Mouse (Mus musculus) hindbrain, embryonic 10.5 days (tissue): ENCODE results near the gene Ppm1f. TPM values are rescaled to one million over a fixed set of nuclear protein-coding genes. Genes with fewer than 3 reads are reported as not detected.
"Not testable (repeated sequence)": the region's sequence is repeated elsewhere in the genome, so short reads cannot be mapped to it uniquely, and the experiment has no call there.

Source experiments
- DNase-seq: peaks from one replicate; pipeline ENCODE4 v3.0.0-alpha.2; 2017; ENCODE audit warnings: low spot score
- H3K27ac ChIP-seq: fragments of 300-500 bp; sonication (generic); 2 replicates; pipeline ENCODE4 v1.5.1; 2016; ENCODE audit warnings: mild to moderate bottlenecking, moderate library complexity
- H3K27me3 ChIP-seq: fragments of 300-500 bp; sonication (generic); 2 replicates; pipeline ENCODE4 v1.6.1; 2016; ENCODE audit warnings: mild to moderate bottlenecking; ENCODE audit not compliant: poor library complexity, insufficient read depth, severe bottlenecking
- H3K36me3 ChIP-seq: fragments of 300-500 bp; sonication (generic); 2 replicates; pipeline ENCODE4 v1.6.1; 2016; ENCODE audit warnings: mild to moderate bottlenecking, moderate library complexity
- H3K4me1 ChIP-seq: fragments of 300-500 bp; sonication (generic); replicated peaks from 2 replicates; pipeline ENCODE4 v1.6.1; 2016; ENCODE audit warnings: mild to moderate bottlenecking
- H3K4me3 ChIP-seq: fragments of 300-500 bp; sonication (generic); 2 replicates; pipeline ENCODE4 v1.5.1; 2016; ENCODE audit warnings: mild to moderate bottlenecking, moderate library complexity
- H3K9me3 ChIP-seq: fragments of 300-500 bp; sonication (generic); 2 replicates; pipeline ENCODE4 v1.6.1; 2016; ENCODE audit warnings: mild to moderate bottlenecking, moderate library complexity
- WGBS: fragments of 180-500 bp; shearing (Covaris S2); methylation state at CpG from one replicate; pipeline ENCODE4 v1.1.7; 2016; 5-methylcytosine and 5-hydroxymethylcytosine counted together
- polyA plus RNA-seq: library from polyadenylated mRNA; unstranded; fragments of >200 nt; fragmentation: Nextera tagmentation; extraction: Ambion mirVana; gene quantifications from 2 replicates; pipeline ENCODE4 v1.2.1, GENCODE M21; 2016

Ppm1f gene
- polyA plus RNA-seq, 1 experiment from 2014 or later, result 26.5 TPM

DNA sequence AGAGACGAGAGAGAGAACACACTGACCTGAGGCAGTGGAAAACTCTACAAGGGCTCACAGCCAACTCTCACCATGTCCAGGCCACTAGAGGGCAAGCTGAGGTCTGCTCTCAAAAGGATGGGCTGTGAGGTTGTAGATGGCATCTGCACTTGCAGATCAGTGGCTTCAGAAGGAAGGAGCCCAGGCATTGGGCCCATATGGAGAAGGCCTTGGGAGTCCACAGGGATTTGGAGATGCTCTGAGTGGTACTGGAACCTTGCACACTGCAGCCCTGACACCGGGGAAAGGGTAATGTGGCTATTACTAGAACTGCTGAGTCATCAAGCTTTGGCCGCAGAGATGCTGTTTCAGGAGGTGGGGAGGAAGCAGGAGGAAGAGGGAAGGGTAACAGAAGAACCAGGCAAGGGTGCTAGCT lies 24.8 kb downstream of the Ppm1f start:
- H3K27ac ChIP-seq, result no peak overlapping the region
- WGBS, result 75% methylated on average over 3 of the region's 3 CpGs
- no peak for DNase-seq
- no peaks in the 10 kb centered on the region for H3K27me3 ChIP-seq
- no peaks in the 10 kb centered on the region for H3K9me3 ChIP-seq
- no peaks in the 10 kb centered on the region for H3K4me1 ChIP-seq
- H3K36me3 ChIP-seq, result peaks cover 93% of the 10 kb centered on the region
- H3K4me3 ChIP-seq, result no peak overlapping the region

DNA sequence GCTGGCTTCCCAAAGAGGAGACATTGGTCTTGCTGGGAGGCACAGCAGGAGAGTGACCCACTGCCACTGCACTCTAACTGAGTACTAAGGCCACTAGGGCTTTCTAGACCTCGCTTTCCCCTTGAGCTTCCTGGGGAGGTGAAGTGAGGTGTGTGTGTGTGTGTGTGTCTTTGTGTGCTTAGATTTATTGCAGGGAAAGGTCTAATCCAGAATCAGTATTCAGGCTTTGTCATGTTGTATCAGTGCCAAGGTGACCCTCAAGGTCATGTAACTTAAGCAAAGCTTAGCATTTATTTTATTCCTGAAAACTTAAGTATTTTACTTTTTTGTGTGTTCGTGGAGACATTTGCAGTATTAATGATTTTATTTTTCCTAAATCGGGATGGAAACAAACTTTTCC lies 28.2 kb downstream of the Ppm1f start:
- Histone ChIP-seq H3K9me3 (no peaks in the 10 kb centered on the region), H3K4me3 (no peak overlapping the region), H3K27me3 (no peaks in the 10 kb centered on the region), H3K27ac (no peak overlapping the region), H3K4me1 (no peaks in the 10 kb centered on the region), H3K36me3 (peaks cover 67% of the 10 kb centered on the region)
- no peak for DNase-seq
- WGBS, result 93% methylated on average over 3 of the region's 3 CpGs

DNA sequence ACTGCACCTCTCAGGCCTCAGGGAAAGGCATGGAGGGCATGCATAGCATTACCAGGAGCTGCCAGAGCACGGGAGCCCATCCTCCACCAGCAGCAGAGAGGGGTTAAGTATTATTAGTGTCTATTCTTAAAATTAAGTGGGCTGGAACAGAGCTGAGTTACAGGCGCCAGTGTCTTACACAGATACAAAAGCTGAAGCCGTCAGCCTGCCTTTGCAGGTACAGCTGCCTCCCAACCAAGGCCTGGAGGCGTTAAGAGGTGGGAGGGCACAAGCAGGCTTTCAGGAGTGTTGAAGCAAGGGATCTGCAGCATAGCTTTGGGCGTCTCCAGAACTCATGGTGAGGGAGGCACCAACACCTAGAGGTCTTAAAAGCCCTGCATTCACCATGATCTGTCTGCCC lies 30.3 kb downstream of the Ppm1f start:
- Histone ChIP-seq H3K9me3 (no peaks in the 10 kb centered on the region), H3K4me3 (no peak overlapping the region), H3K4me1 (no peaks in the 10 kb centered on the region), H3K27ac (no peak overlapping the region), H3K27me3 (no peaks in the 10 kb centered on the region), H3K36me3 (peaks cover 47% of the 10 kb centered on the region)
- 54% methylated on average over 5 of the region's 5 CpGs for WGBS
- no peak for DNase-seq

DNA sequence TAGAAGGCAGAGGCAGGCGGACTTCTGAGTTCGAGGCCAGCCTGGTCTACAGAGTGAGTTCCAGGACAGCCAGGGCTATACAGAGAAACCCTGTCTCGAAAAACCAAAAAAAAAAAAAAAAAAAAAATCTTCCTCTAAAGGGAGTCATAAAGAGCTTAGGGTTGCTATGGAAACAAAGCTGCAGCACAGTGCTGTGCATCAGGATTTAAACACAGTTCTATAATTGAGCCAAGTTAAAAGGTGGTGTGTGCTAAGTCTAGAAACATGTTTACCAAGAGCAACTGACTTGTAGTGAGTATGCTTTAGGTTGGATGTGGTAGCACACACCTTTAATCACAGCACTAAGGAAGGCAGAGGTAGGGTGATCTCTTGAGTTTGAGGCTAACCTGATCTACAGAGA lies 32.6 kb downstream of the Ppm1f start:
- not testable (repeated sequence) for H3K4me3 ChIP-seq, H3K4me1 ChIP-seq, H3K9me3 ChIP-seq, H3K27me3 ChIP-seq, DNase-seq, H3K27ac ChIP-seq
- H3K36me3 ChIP-seq, result peaks cover 25% of the 10 kb centered on the region
- WGBS, result 84% methylated on average over 3 of the region's 3 CpGs

DNA sequence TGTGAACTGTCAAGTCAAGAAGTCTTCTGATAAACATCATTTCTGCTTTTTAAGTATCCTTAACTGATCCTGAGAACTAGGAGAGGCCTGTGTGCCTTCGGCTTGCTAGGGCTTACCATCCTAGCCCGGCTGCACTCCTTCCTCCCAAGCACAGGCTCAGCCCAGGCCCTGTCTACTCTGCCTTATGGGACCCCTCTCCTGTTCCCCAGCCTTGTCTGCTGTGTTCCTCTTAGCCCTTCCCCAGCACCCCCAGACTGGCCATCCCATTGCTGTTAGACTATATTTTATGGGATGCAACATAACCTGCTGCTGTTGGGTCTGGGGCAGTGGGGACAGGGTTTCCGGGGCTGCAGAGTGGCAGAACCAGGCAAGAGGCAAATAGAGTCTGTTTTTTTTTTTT lies 34.1 kb downstream of the Ppm1f start:
- H3K27me3 ChIP-seq, result no peaks in the 10 kb centered on the region
- peaks cover 8% of the 10 kb centered on the region; the same call in 1 of the 2 replicates for H3K9me3 ChIP-seq
- no peak overlapping the region for H3K4me3 ChIP-seq
- H3K4me1 ChIP-seq, result no peaks in the 10 kb centered on the region
- WGBS, result 93% methylated on average over 3 of the region's 3 CpGs
- peaks cover 13% of the 10 kb centered on the region for H3K36me3 ChIP-seq
- no peak for DNase-seq
- no peak overlapping the region for H3K27ac ChIP-seq

DNA sequence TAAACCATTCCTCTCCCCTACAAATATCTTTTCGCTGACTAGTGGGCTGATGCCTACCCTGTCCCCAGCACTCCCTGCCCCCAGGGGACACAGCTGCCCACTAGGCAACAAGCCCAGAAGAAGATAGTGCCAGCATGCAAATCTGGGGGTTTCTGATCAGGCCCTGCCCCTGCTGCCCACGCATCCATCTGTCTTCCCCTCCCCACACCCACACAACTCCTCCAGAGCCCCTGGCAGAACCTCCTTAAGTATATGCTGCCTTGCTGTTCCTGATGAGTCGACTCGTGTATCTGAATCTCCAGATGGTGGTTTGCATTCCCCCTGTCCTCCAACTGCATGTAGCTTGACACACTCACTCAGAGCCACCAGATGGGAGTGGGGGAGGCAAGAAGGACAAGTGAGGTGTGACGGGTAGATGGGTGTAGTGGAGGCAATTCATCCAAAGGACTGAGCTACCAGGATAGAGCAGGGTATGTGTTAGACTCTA lies 34.6 kb downstream of the Ppm1f start:
- DNase-seq, result no peak

DNA sequence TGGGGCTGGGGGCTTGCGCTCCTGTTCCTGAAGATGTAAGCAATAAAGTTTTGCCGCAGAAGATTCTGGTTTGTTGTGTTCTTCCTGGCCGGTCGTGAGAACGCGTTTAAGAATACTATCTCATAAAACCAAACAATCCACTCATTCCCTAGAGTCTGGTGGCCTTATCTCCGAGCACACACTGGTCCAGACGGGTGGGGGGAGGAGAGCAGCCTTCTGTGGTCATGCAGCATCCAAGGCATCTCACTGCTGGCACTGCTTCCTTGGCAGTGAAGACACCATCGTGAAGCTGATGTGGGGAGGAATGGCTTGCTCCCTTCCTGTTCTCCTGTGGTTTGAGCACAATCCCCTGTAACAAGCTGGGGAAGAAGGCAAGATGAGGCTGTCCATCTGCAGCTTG lies 43.3 kb downstream of the Ppm1f start:
- 92% methylated on average over 9 of the region's 9 CpGs for WGBS
- Histone ChIP-seq H3K36me3 (no peaks in the 10 kb centered on the region), H3K27ac (no peak overlapping the region), H3K4me1 (no peaks in the 10 kb centered on the region), H3K27me3 (no peaks in the 10 kb centered on the region), H3K9me3 (peaks cover 9% of the 10 kb centered on the region; the same call in 1 of the 2 replicates), H3K4me3 (no peak overlapping the region)
- DNase-seq, result no peak

More for the DNA sequence above, 34.6 kb downstream of the Ppm1f start:
- no peak overlapping the region for H3K27ac ChIP-seq
- no peak overlapping the region for H3K4me3 ChIP-seq
- WGBS, result 70% methylated on average over 5 of the region's 5 CpGs
- H3K27me3 ChIP-seq, result no peaks in the 10 kb centered on the region
- peaks cover 8% of the 10 kb centered on the region for H3K36me3 ChIP-seq
- peaks cover 8% of the 10 kb centered on the region; the same call in 1 of the 2 replicates for H3K9me3 ChIP-seq
- H3K4me1 ChIP-seq, result no peaks in the 10 kb centered on the region

DNA sequence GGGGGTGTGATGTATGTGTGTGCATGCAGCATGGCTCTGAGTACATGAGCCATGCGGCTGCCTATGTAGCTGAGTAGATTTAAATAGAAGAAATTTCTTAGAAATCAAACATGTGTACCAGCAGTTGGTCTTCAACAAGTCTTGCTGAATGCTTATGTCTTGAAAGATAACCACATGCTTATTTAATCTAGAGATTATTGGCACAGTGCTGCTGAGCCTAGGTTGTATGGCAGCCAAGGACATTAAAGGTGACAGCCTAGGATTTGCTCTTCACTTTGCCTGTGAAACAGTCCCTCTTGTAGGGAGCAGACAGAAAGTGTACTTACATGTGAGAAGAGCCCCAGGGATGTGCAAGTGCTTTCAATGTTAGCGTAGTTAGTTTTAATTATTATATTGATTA lies 44.8 kb downstream of the Ppm1f start:
- H3K27me3 ChIP-seq, result no peaks in the 10 kb centered on the region
- H3K4me1 ChIP-seq, result no peaks in the 10 kb centered on the region
- WGBS, result 97% methylated on average over 2 of the region's 2 CpGs
- no peak for DNase-seq
- no peak overlapping the region for H3K4me3 ChIP-seq
- H3K36me3 ChIP-seq, result no peaks in the 10 kb centered on the region
- H3K27ac ChIP-seq, result no peak overlapping the region
- peaks cover 9% of the 10 kb centered on the region; the same call in 1 of the 2 replicates for H3K9me3 ChIP-seq

DNA sequence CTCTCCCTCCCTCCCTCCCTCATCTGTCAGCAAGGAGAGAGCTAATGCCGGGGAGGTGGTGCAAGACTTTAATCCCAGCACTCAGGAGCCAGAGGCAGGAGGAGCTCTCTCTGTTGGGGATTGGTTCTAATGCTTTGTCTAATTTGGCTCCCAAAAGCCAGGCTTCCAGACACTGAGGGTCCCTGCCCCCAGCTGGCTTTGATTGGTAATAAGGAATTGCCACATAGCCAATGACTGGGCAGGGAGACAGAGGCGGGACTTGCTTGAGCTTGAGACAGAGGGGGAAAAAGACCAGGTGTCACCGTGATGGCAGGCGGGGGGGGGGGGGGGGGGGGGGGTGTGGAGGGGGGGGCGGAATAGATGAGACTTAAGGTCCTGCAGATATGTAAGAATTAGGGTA lies 62.3 kb downstream of the Ppm1f start:
- WGBS, result 34% methylated on average over 3 of the region's 5 CpGs
- Histone ChIP-seq H3K9me3 (no peaks in the 10 kb centered on the region), H3K4me3 (no peak overlapping the region), H3K36me3 (no peaks in the 10 kb centered on the region), H3K27me3 (no peaks in the 10 kb centered on the region), H3K27ac (no peak overlapping the region), H3K4me1 (no peaks in the 10 kb centered on the region)
- DNase-seq, result peak; percentile 4

DNA sequence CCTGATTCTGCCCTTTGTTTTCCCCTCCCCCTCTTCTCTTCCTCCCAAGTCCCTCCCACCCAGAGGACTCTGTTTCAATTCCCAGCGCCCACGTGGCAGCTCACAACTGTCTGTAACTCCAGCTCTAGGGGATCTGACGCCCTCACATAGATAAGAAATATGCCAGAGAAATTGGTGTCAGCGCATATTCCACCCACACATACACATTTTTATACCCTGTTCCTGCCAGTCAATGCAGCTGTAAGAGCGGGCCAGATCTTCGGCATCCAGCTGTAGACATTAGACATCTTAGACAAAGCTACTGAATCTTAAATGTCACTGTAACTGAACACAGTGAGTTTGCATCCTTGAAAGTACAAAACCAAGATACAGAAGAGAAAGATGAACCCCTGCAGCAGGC lies 63.6 kb downstream of the Ppm1f start:
- H3K4me3 ChIP-seq, result no peak overlapping the region
- H3K27me3 ChIP-seq, result no peaks in the 10 kb centered on the region
- 89% methylated on average over 6 of the region's 6 CpGs for WGBS
- DNase-seq, result no peak
- no peaks in the 10 kb centered on the region for H3K4me1 ChIP-seq
- H3K9me3 ChIP-seq, result no peaks in the 10 kb centered on the region
- no peaks in the 10 kb centered on the region for H3K36me3 ChIP-seq
- H3K27ac ChIP-seq, result no peak overlapping the region

DNA sequence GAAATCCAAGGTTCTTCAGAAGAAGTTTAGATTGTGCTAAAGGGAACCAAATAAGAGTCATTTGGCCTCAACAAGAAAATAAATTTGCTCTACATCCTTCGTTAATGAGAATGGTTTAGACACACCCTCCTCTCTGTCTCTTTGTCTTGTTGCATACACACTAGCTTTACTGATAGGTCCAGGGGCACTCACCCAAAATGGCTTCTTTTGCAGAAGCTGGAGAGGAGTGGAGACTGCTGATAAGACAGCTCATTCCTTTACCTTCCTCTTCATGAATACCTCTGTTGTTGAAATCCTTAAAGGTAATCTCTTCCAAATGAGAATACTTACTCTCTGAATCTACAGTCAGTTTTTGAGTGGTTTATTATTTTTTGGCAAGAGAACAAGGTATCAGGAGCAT lies 68.9 kb downstream of the Ppm1f start:
- no peaks in the 10 kb centered on the region for H3K27me3 ChIP-seq
- H3K36me3 ChIP-seq, result no peaks in the 10 kb centered on the region
- no peak overlapping the region for H3K27ac ChIP-seq
- no peak for DNase-seq
- no peak overlapping the region for H3K4me3 ChIP-seq
- no peaks in the 10 kb centered on the region for H3K4me1 ChIP-seq
- 62% methylated on average over 1 of the region's 1 CpGs for WGBS
- no peaks in the 10 kb centered on the region for H3K9me3 ChIP-seq

DNA sequence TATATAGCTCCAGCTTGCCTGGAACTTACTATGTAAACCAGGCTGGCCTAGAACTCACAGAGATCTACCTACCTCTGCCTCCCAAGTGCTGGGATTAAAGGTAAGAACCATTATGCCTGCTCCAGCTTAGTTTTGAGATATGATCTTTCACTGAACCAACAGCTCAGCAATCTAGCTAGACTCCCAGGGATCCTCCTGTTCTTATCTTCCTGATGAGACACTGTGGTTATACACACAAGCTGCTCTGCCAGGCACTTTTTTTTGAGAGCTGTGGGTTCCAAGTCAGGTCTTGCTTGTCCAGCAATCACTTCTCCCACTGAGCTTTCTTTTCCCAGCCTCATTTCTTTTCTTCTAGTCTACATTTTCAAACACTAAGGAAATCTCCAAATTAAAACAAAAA lies 70.0 kb downstream of the Ppm1f start:
- Histone ChIP-seq H3K27ac (no peak overlapping the region), H3K4me1 (no peaks in the 10 kb centered on the region), H3K36me3 (no peaks in the 10 kb centered on the region), H3K4me3 (no peak overlapping the region), H3K9me3 (no peaks in the 10 kb centered on the region), H3K27me3 (no peaks in the 10 kb centered on the region)
- no peak for DNase-seq
